In genomic region chr14:77574436-77574835, GRCm38 (mm10) we compare ENCODE assay signal across 11 mouse cellular contexts.
DNase-seq lines count a peak whose midpoint lies in the region; ATAC-seq and TF ChIP-seq lines count a peak whose summit lies in the region.
"Had no signal": no experiment of that assay in that cellular context is flagged by ENCODE, and none has a peak within 500 bp of the region (broad histone marks: within the 10 kb centered on the region; RNA-seq: fewer than 3 reads in every experiment).

No protein-coding gene starts in this region.

- H3K9me3 ChIP-seq in midbrain, embryonic 10.5 days (replicated peaks): no peaks in the 10 kb centered on the region
- H3K9me3 ChIP-seq in midbrain, postnatal 0 days (ENCODE audit: low read length): no peaks in the 10 kb centered on the region
- no peaks in the 10 kb centered on the region for H3K9me3 ChIP-seq in limb, embryonic 12.5 days
- H3K9me3 ChIP-seq in stomach, embryonic 15.5 days: no peaks in the 10 kb centered on the region

- intact Hi-C loops in heart, postnatal 36 days (cut with DNase I): no loop called here
- intact Hi-C loops in left cerebral cortex, postnatal 14 days (cut with DNase I): no loop called here

- H3K9ac ChIP-seq in midbrain, postnatal 0 days (replicated peaks; ENCODE audit: low read length, poor library complexity, severe bottlenecking): no peak overlapping the region
- no peak overlapping the region for H3K9ac ChIP-seq in limb, embryonic 12.5 days (replicated peaks)
- no peak overlapping the region for H3K9ac ChIP-seq in stomach, embryonic 15.5 days

- H3K36me3 ChIP-seq in midbrain, embryonic 10.5 days: no peaks in the 10 kb centered on the region
- H3K36me3 ChIP-seq in midbrain, postnatal 0 days (ENCODE audit: insufficient read depth, low read length): no peaks in the 10 kb centered on the region
- H3K36me3 ChIP-seq in limb, embryonic 12.5 days: no peaks in the 10 kb centered on the region
- no peaks in the 10 kb centered on the region for H3K36me3 ChIP-seq in stomach, embryonic 15.5 days

- H3K4me2 ChIP-seq in midbrain, postnatal 0 days (ENCODE audit: low read depth, low read length, poor library complexity, severe bottlenecking): no peak overlapping the region
- H3K4me2 ChIP-seq in limb, embryonic 12.5 days: no peak overlapping the region
- no peak overlapping the region for H3K4me2 ChIP-seq in stomach, embryonic 15.5 days

- H3K27ac ChIP-seq in midbrain, embryonic 10.5 days (replicated peaks): peak overlapping the region; percentile 46; the same call in 1 of the 2 replicates
- no peak overlapping the region for H3K27ac ChIP-seq in midbrain, postnatal 0 days (ENCODE audit: low read depth, low read length)
- H3K27ac ChIP-seq in limb, embryonic 12.5 days: 0 out of 2 replicates have a peak overlapping the region, but pooled peaks have one; percentile 0
- no peak overlapping the region for H3K27ac ChIP-seq in stomach, embryonic 15.5 days

- H3K4me3 ChIP-seq in midbrain, embryonic 10.5 days: no peak overlapping the region
- H3K4me3 ChIP-seq in midbrain, postnatal 0 days (ENCODE audit: low read depth, low read length): no peak overlapping the region
- no peak overlapping the region for H3K4me3 ChIP-seq in limb, embryonic 12.5 days (replicated peaks)
- no peak overlapping the region for H3K4me3 ChIP-seq in stomach, embryonic 15.5 days (replicated peaks)

- H3K4me1 ChIP-seq in midbrain, embryonic 10.5 days: peaks cover 36% of the 10 kb centered on the region
- H3K4me1 ChIP-seq in midbrain, postnatal 0 days (ENCODE audit: insufficient read depth, low read length): peaks cover 8% of the 10 kb centered on the region; the same call in 1 of the 2 replicates
- peaks cover 12% of the 10 kb centered on the region; the same call in 1 of the 2 replicates for H3K4me1 ChIP-seq in limb, embryonic 12.5 days (replicated peaks)
- no peaks in the 10 kb centered on the region for H3K4me1 ChIP-seq in stomach, embryonic 15.5 days

- H3K27me3 ChIP-seq in midbrain, embryonic 10.5 days (ENCODE audit: low read depth, poor library complexity, severe bottlenecking): no peaks in the 10 kb centered on the region
- H3K27me3 ChIP-seq in midbrain, postnatal 0 days (ENCODE audit: insufficient read depth, low read length): no peaks in the 10 kb centered on the region
- no peaks in the 10 kb centered on the region for H3K27me3 ChIP-seq in limb, embryonic 12.5 days
- no peaks in the 10 kb centered on the region for H3K27me3 ChIP-seq in stomach, embryonic 15.5 days (replicated peaks)

- no peak for ATAC-seq in midbrain, postnatal 0 days (ENCODE audit: low FRiP score)
- no peak for ATAC-seq in limb, embryonic 12.5 days (ENCODE audit: insufficient number of reproducible peaks, insufficient read depth, low FRiP score, low TSS enrichment, low read depth)
- peak; percentile 50; the same call in 1 of the 2 replicates for ATAC-seq in stomach, embryonic 15.5 days (ENCODE audit: insufficient read depth, low FRiP score, low read depth)

- peak; percentile 85 for DNase-seq in heart, adult 11 months
- DNase-seq in heart, postnatal 36 days: no peak
- DNase-seq in midbrain, embryonic 10.5 days (ENCODE audit: low spot score): no peak
- DNase-seq in midbrain, postnatal 0 days (ENCODE audit: low spot score): no peak
- no peak for DNase-seq in spleen, adult 18-20 months
- no peak for DNase-seq in left cerebral cortex, postnatal 14 days (ENCODE audit: low spot score in 2 of 2)
- DNase-seq: kidney, postnatal 4 days; left cerebral cortex, postnatal 4 days; retina, postnatal 1 day had no signal

- 29% methylated on average over 3 of the region's 3 CpGs for WGBS in midbrain, embryonic 10.5 days
- WGBS in midbrain, postnatal 0 days: 20% methylated on average over 3 of the region's 3 CpGs
- whole genome bisulfite sequencing in limb, embryonic 12.5 days: 10% methylated on average over 3 of the region's 3 CpGs
- WGBS in stomach, embryonic 15.5 days: 16% methylated on average over 3 of the region's 3 CpGs

- no peak for TF ChIP-seq CTCF in midbrain, postnatal 0 days (IDR thresholded peaks at IDR 0.05)

Comparison
In these comparisons a context has a peak if more than half of its experiments do, and no peak if none do; other contexts are left out.
1. H3K27ac ChIP-seq: peak in midbrain, embryonic 10.5 days (single experiment) and limb, embryonic 12.5 days (single experiment); none in midbrain, postnatal 0 days (single experiment) and stomach, embryonic 15.5 days (single experiment).